Mouse (Mus musculus) frontal cortex, postnatal 36 days (tissue): ENCODE measurements around the gene Eci3.

Experiments
- DNase-seq, 2 experiments: peaks; one replicate each; pipeline ENCODE4 v3.0.0; 2022; ENCODE audit warnings: low spot score in 2 of 2

Eci3 gene

DNA sequence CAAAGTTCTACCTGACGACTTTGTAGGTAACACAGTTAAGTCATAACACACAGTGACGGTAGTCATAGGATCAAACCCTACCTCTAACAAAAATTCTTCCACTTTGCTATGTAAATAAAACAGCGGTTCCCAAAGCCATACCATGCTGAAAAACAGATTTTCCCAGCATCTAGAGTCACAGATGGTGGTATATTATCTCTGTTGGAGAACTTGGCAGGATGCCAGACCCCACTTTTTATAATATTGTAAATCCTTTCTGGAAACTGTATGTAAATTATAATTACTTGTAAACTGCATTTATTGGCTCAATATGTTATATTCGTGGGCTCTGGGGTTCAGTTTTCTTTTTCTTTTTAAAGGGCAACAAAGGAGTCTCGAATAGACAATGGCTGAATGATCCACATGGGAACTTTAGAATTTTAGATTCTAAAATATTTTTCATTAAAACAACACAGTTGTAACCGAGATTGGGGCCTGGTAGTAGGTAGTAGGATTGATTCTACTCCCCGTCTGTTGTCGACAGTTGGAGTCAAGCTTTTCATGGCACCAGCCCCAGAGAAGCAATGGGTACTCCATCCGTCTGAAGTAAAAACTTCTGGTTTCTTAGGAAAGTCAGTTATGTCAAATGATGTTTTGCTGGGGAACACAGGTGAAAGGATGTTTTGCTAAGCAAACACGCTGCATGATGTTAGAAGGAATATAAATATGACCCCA is 28.5 kb downstream of the Eci3 start:
- peak in 1 of 2 experiments; percentile 16 for DNase-seq

GRCm38 (mm10) chr13:34924210-34924609 is 39.4 kb downstream of the Eci3 start, which contains the start of the genes Fam217a and 4933417A18Rik:
Fam217a (minus strand) TSS chr13:34924310.
4933417A18Rik (plus strand) TSS chr13:34924409.
- no peak for DNase-seq

DNA sequence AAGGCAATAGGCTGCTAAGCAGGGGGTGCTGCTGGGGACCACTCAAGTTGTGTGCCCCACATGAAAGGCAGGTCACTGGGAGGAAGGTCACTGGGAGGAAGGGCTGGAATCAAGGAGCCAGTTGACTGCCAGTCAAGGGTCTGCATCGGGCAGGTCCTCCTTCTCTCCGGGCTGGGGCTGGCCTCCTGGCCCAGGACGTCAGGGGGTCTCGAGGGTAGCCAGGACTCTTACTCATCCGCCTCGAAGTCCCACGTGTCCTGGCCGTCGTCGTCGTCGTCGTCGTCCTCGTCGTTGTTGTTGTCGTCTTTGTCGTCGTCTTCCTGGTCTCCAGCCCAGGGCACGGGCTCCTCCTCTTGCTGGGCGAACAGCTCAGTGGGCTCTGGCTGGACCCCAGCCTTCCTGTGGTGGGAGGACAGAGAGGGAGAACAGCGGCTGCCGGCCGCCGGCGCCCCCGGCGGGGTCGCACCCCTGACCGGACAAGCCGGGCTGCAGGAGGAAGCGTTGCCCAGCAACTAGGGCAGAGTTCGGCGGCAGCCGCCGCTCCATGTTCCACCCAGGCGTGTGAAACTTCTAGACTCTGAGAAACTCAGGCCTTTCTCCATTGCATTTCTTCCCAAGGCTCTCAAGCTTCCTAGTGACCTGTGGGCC is 47.0 kb downstream of the Eci3 start:
- no peak for DNase-seq

DNA sequence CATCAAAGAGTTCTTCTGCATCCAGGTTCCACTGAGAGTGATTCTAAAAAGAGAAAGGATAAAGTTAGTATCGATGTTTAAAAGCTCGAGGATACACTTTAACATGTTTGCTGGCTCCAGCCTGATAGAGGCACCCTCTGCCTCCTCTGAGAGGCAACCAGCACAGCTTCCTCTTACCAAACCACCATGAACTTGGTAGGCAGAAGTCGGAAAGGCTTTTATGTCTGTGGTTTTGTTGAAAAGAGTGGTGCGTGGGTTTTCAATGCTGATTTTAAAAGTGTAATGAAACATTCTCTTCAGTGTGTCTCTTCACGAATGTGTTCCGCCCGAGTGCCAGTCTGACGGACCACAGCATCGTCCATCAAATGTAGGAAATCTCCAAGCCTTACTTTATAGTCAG is 49.0 kb downstream of the Eci3 start:
- DNase-seq = no peak
